Mouse (Mus musculus) CH12.LX (cell line): Measurements from ENCODE around the gene Ccdc65. TPM values are rescaled to one million over a fixed set of nuclear protein-coding genes. Genes with fewer than 3 reads are reported as not detected.

Experiments used
- DNase-seq: peaks from one replicate; pipeline ENCODE4 v3.0.0-alpha.2; 2013; ENCODE audit errors: extremely low read depth
- H3K27ac ChIP-seq: 2 replicates; pipeline ENCODE4 v1.5.1; 2012; ENCODE audit warnings: low read depth, mild to moderate bottlenecking, control low read depth, moderate library complexity; ENCODE audit not compliant: insufficient read depth
- H3K27me3 ChIP-seq: replicated peaks from 2 replicates; pipeline ENCODE3; 2012; ENCODE audit warnings: inconsistent platforms
- H3K36me3 ChIP-seq, 2 experiments: replicated peaks in 1 of 2; 2 replicates each; pipeline versions ENCODE3 to v1.6.1; 2012; ENCODE audit warnings: inconsistent platforms in 1 of 2, low read length in 1 of 2, mild to moderate bottlenecking in 1 of 2, mixed read lengths in 1 of 2, moderate library complexity in 1 of 2; ENCODE audit not compliant: control insufficient read depth in 1 of 2, insufficient read depth in 1 of 2
- H3K4me1 ChIP-seq, 2 experiments: 2 replicates each; pipeline ENCODE4 v1.6.1; 2012; ENCODE audit warnings: inconsistent platforms in 1 of 2, moderate library complexity in 1 of 2; ENCODE audit not compliant: insufficient read depth in 2 of 2, control insufficient read depth in 1 of 2
- H3K4me2 ChIP-seq: 2 replicates; pipeline ENCODE4 v1.6.1; 2012; ENCODE audit warnings: low read depth, mild to moderate bottlenecking, control low read depth; ENCODE audit not compliant: poor library complexity, insufficient read depth, severe bottlenecking
- H3K4me3 ChIP-seq, 3 experiments: fragments of 150-350 bp in 1 of 3; sonication (generic) in 1 of 3; replicated peaks in 1 of 3; 2 replicates each; pipeline versions ENCODE3 to v1.5.1; 2011 to 2012; ENCODE audit warnings: low read depth in 2 of 3, low read length in 2 of 3, mild to moderate bottlenecking in 2 of 3, moderate library complexity in 2 of 3, control low read depth in 1 of 3, improper control_type of control experiment in 1 of 3, inconsistent platforms in 1 of 3, mixed read lengths in 1 of 3; ENCODE audit not compliant: poor library complexity in 1 of 3
- H3K79me2 ChIP-seq: replicated peaks from 2 replicates; pipeline ENCODE4 v1.6.1; 2012; ENCODE audit warnings: mild to moderate bottlenecking, moderate library complexity; ENCODE audit not compliant: control insufficient read depth, poor library complexity, insufficient read depth, severe bottlenecking; ENCODE audit errors: extremely low read depth
- H3K9ac ChIP-seq: 2 replicates; pipeline ENCODE4 v1.6.1; 2012; ENCODE audit warnings: low read depth, mild to moderate bottlenecking, control low read depth, moderate library complexity; ENCODE audit not compliant: insufficient read depth
- H3K9me3 ChIP-seq: replicated peaks from 2 replicates; pipeline ENCODE3; 2012; ENCODE audit warnings: low read length, inconsistent platforms, mixed read lengths
- BHLHE40 ChIP-seq: IDR thresholded peaks from 2 replicates; pipeline ENCODE4 v1.6.1; 2011; ENCODE audit warnings: mild to moderate bottlenecking, low read depth, low read length, improper control_type of control experiment
- CHD2 ChIP-seq: IDR thresholded peaks from 2 replicates; pipeline ENCODE4 v1.6.1; 2011; ENCODE audit warnings: low read length, improper control_type of control experiment
- CTCF ChIP-seq, 2 experiments: IDR thresholded peaks in 1 of 2; conservative IDR thresholded peaks in 1 of 2; 2 replicates each; pipeline ENCODE4 v1.5.1; 2011 to 2012; ENCODE audit warnings: low read depth in 2 of 2, low read length in 2 of 2, improper control_type of control experiment in 1 of 2, inconsistent platforms in 1 of 2, mild to moderate bottlenecking in 1 of 2, moderate library complexity in 1 of 2
- E2F4 ChIP-seq: IDR thresholded peaks from 2 replicates; pipeline ENCODE4 v1.6.1; 2011; ENCODE audit warnings: low read depth, low read length, improper control_type of control experiment; ENCODE audit not compliant: insufficient replicate concordance
- ELF1 ChIP-seq: IDR thresholded peaks from 2 replicates; pipeline ENCODE4 v1.6.1; 2014; ENCODE audit warnings: low read depth, mild to moderate bottlenecking, inconsistent platforms, low read length, improper control_type of control experiment
- EP300 ChIP-seq: IDR thresholded peaks from 2 replicates; pipeline ENCODE4 v1.6.1; 2011; ENCODE audit warnings: low read length, improper control_type of control experiment
- ETS1 ChIP-seq: conservative IDR thresholded peaks from 2 replicates; pipeline ENCODE4 v1.6.1; 2012; ENCODE audit warnings: low read depth, mild to moderate bottlenecking, inconsistent platforms, low read length, improper control_type of control experiment, moderate library complexity
- GABPA ChIP-seq: IDR thresholded peaks from 2 replicates; pipeline ENCODE4 v1.6.1; 2012; ENCODE audit warnings: low read depth, low read length, improper control_type of control experiment, inconsistent platforms; ENCODE audit not compliant: insufficient replicate concordance
- HCFC1 ChIP-seq: IDR thresholded peaks from 2 replicates; pipeline ENCODE4 v1.6.1; 2012; ENCODE audit warnings: low read depth, mild to moderate bottlenecking, inconsistent platforms, low read length, improper control_type of control experiment
- IRF4 ChIP-seq: IDR thresholded peaks from 2 replicates; pipeline ENCODE4 v1.6.1; 2014; ENCODE audit warnings: low read depth, mild to moderate bottlenecking, inconsistent platforms, low read length, improper control_type of control experiment
- JUN ChIP-seq: IDR thresholded peaks from 2 replicates; pipeline ENCODE4 v1.6.1; 2011; ENCODE audit warnings: low read depth, mild to moderate bottlenecking, low read length, improper control_type of control experiment, moderate library complexity; ENCODE audit not compliant: insufficient read depth
- JUND ChIP-seq: conservative IDR thresholded peaks from 2 replicates; pipeline ENCODE4 v1.6.1; 2011; ENCODE audit warnings: low read depth, low read length, improper control_type of control experiment
- KAT2A ChIP-seq: IDR thresholded peaks from 2 replicates; pipeline ENCODE4 v1.6.1; 2012; ENCODE audit warnings: low read length, improper control_type of control experiment, inconsistent platforms; ENCODE audit not compliant: insufficient replicate concordance
- MAFK ChIP-seq: IDR thresholded peaks from 2 replicates; pipeline ENCODE4 v1.6.1; 2011; ENCODE audit warnings: low read length, improper control_type of control experiment; ENCODE audit not compliant: insufficient replicate concordance
- MXI1 ChIP-seq: IDR thresholded peaks from 2 replicates; pipeline ENCODE4 v1.6.1; 2011; ENCODE audit warnings: mild to moderate bottlenecking, low read depth, low read length, improper control_type of control experiment
- MYC ChIP-seq: IDR thresholded peaks from 2 replicates; pipeline ENCODE4 v1.6.1; 2011; ENCODE audit warnings: low read depth, mild to moderate bottlenecking, improper control_type of control experiment, low read length
- NELFE ChIP-seq: IDR thresholded peaks from 2 replicates; pipeline ENCODE4 v1.6.1; 2011; ENCODE audit warnings: low read depth, low read length, improper control_type of control experiment
- POLR2AphosphoS2 ChIP-seq: IDR thresholded peaks from 2 replicates; pipeline ENCODE4 v1.6.1; 2011; ENCODE audit warnings: low read depth, low read length, improper control_type of control experiment
- RAD21 ChIP-seq: IDR thresholded peaks from 2 replicates; pipeline ENCODE4 v1.6.1; 2011; ENCODE audit warnings: low read depth, mild to moderate bottlenecking, low read length, improper control_type of control experiment, moderate library complexity
- SIN3A ChIP-seq: IDR thresholded peaks from 2 replicates; pipeline ENCODE4 v1.6.1; 2012; ENCODE audit warnings: low read length, improper control_type of control experiment, inconsistent platforms
- SMC3 ChIP-seq: IDR thresholded peaks from 2 replicates; pipeline ENCODE4 v1.6.1; 2011; ENCODE audit warnings: low read depth, low read length, improper control_type of control experiment
- TBP ChIP-seq: conservative IDR thresholded peaks from 2 replicates; pipeline ENCODE4 v1.6.1; 2011; ENCODE audit warnings: low read depth, low read length, improper control_type of control experiment
- TCF12 ChIP-seq: IDR thresholded peaks from 2 replicates; pipeline ENCODE4 v1.6.1; 2014; ENCODE audit warnings: low read depth, mild to moderate bottlenecking, inconsistent platforms, low read length, improper control_type of control experiment
- UBTF ChIP-seq: IDR thresholded peaks from 2 replicates; pipeline ENCODE4 v1.6.1; 2012; ENCODE audit warnings: low read depth, mild to moderate bottlenecking, inconsistent platforms, low read length, improper control_type of control experiment, moderate library complexity
- USF1 ChIP-seq: IDR thresholded peaks from 2 replicates; pipeline ENCODE4 v1.6.1; 2014; ENCODE audit warnings: low read depth, mild to moderate bottlenecking, inconsistent platforms, low read length, improper control_type of control experiment
- ZC3H11A ChIP-seq: IDR thresholded peaks from 2 replicates; pipeline ENCODE4 v1.6.1; 2012; ENCODE audit warnings: low read depth, mild to moderate bottlenecking, inconsistent platforms, low read length, improper control_type of control experiment
- ZKSCAN1 ChIP-seq: IDR thresholded peaks from 2 replicates; pipeline ENCODE4 v1.6.1; 2012; ENCODE audit warnings: low read depth, inconsistent platforms, low read length, improper control_type of control experiment, borderline replicate concordance
- ZMIZ1 ChIP-seq: IDR thresholded peaks from 2 replicates; pipeline ENCODE4 v1.6.1; 2012; ENCODE audit warnings: low read depth, mild to moderate bottlenecking, inconsistent platforms, low read length, improper control_type of control experiment
- ZNF384 ChIP-seq: IDR thresholded peaks from 2 replicates; pipeline ENCODE4 v1.6.1; 2012; ENCODE audit warnings: low read depth, low read length, improper control_type of control experiment, inconsistent platforms
- dilution Hi-C: fragments of 300-500 bp; cut with MboI; formaldehyde crosslinking; loops from 2 replicates; pipeline ENCODE4 v1.14.3; 2020; ENCODE audit warnings: low sequenced_read_pairs; ENCODE audit not compliant: extremely low pct_unique_long_range_greater_than_20kb, extremely low pct_ligation_motif_present
- in situ Hi-C: fragments of 300-500 bp; cut with MboI; formaldehyde crosslinking; loops from 3 replicates; pipeline ENCODE4 v1.14.3; 2019; ENCODE audit warnings: low sequenced_read_pairs, low pct_ligation_motif_present, low pct_unique_long_range_greater_than_20kb, mixed read lengths
- polyA plus RNA-seq: library from polyadenylated mRNA; unstranded; fragments of >175 nt; gene quantifications from 2 replicates; pipeline ENCODE4 v1.2.1, GENCODE M21; 2012; ENCODE audit warnings: low read depth; ENCODE audit not compliant: insufficient read length
- total RNA-seq, 2 experiments: library from RNA; depleted of rRNA; stranded (reverse); fragments of 300-350 nt in 1 of 2; fragments of >200 nt in 1 of 2; gene quantifications; 2 replicates each; pipeline ENCODE4 v1.2.3; 2012 to 2014

Gene Ccdc65
- total and polyA plus RNA-seq, 3 experiments = 0.11 to 0.13 TPM; not detected in 1

- H3K27me3 ChIP-seq = no peaks in the 10 kb centered on the region
- peak overlapping the region; percentile 69 for H3K4me2 ChIP-seq
- H3K36me3 ChIP-seq = peaks cover 7 to 22% of the 10 kb centered on the region in 2 experiments
- H3K4me3 ChIP-seq = no peak overlapping the region
- peaks cover 26% of the 10 kb centered on the region for H3K79me2 ChIP-seq
- dilution Hi-C loops (no loop called here), in situ Hi-C loops (no loop called here)
- no peak overlapping the region for H3K27ac ChIP-seq
- peaks cover 7 to 20% of the 10 kb centered on the region in 2 experiments for H3K4me1 ChIP-seq
- no peaks in the 10 kb centered on the region for H3K9me3 ChIP-seq
- DNase-seq = peak; percentile 65
- TF ChIP-seq POLR2AphosphoS2 (no peak), ETS1 (no peak), USF1 (no peak), ZNF384 (peak; percentile 89), HCFC1 (no peak), ELF1 (no peak), JUND (no peak), UBTF (no peak), RAD21 (peak; percentile 76), SMC3 (peak; percentile 66), ZKSCAN1 (no peak), IRF4 (no peak), ZMIZ1 (no peak), JUN (no peak), MYC (no peak), GABPA (no peak), ZC3H11A (no peak), CTCF (conservative IDR thresholded peaks at IDR 0.05 in 1 of 2, IDR thresholded peaks at IDR 0.05 in 1 of 2; ENCODE audit: low read depth in 2 of 2, low read length in 2 of 2) (peak in 1 of 2 experiments; percentile 86; a peak in 2 of 4 replicates), SIN3A (no peak), MAFK (no peak), NELFE (no peak), BHLHE40 (no peak), TBP (no peak), TCF12 (no peak), MXI1 (no peak), E2F4 (no peak), EP300 (no peak), CHD2 (no peak), KAT2A (no peak)
- peak overlapping the region; percentile 58; the same call in 1 of the 2 replicates for H3K9ac ChIP-seq
Measured at GRCm38 (mm10) chr15:98664042-98664907, 43.7 kb upstream of the Ccdc65 start.
